Mouse (Mus musculus) midbrain, postnatal 0 days (tissue): ENCODE measurements at regions not wholly inside any gene's neighbourhood (a gene's known extent, or its start where the extent isn't known, plus 50 kb on each side); places are given as distances from the start of the nearest gene placed in this dataset.

Experiments
- ATAC-seq: fragments of 200-750 bp; cut with Nextera tagmentation; 2 replicates; pipeline ENCODE4 v1.8.0; 2017; ENCODE audit warnings: moderate number of reproducible peaks, mild to moderate bottlenecking, moderate TSS enrichment, moderate library complexity; ENCODE audit not compliant: low FRiP score
- DNase-seq: peaks from one replicate; pipeline ENCODE4 v3.0.0-alpha.2; 2015; ENCODE audit warnings: low spot score
- H3K27ac ChIP-seq: fragments of 300-500 bp; sonication (generic); 2 replicates; pipeline ENCODE4 v1.5.1; 2014; ENCODE audit warnings: low read depth, mild to moderate bottlenecking, low read length, mixed read lengths
- H3K27me3 ChIP-seq: fragments of 300-500 bp; sonication (generic); 2 replicates; pipeline ENCODE4 v1.6.1; 2014; ENCODE audit warnings: low read length, control low read depth, mixed read lengths; ENCODE audit not compliant: insufficient read depth
- H3K36me3 ChIP-seq: fragments of 300-500 bp; sonication (generic); 2 replicates; pipeline ENCODE4 v1.6.1; 2014; ENCODE audit warnings: low read length, control low read depth, mixed read lengths; ENCODE audit not compliant: insufficient read depth
- H3K4me1 ChIP-seq: fragments of 300-500 bp; sonication (generic); 2 replicates; pipeline ENCODE4 v1.6.1; 2014; ENCODE audit warnings: mild to moderate bottlenecking, control low read depth, antibody characterized with exemption, low read length, mixed read lengths; ENCODE audit not compliant: insufficient read depth
- H3K4me2 ChIP-seq: fragments of 300-500 bp; sonication (generic); 2 replicates; pipeline ENCODE4 v1.6.1; 2014; ENCODE audit warnings: low read depth, mild to moderate bottlenecking, low read length, mixed read lengths; ENCODE audit not compliant: poor library complexity, severe bottlenecking
- H3K4me3 ChIP-seq: fragments of 300-500 bp; sonication (generic); 2 replicates; pipeline ENCODE4 v1.5.1; 2014; ENCODE audit warnings: low read depth, mild to moderate bottlenecking, low read length, moderate library complexity
- H3K9ac ChIP-seq: fragments of 300-500 bp; sonication (generic); replicated peaks from 2 replicates; pipeline ENCODE4 v1.6.1; 2014; ENCODE audit warnings: mild to moderate bottlenecking, low read length, moderate library complexity, mixed read lengths; ENCODE audit not compliant: poor library complexity, severe bottlenecking
- H3K9me3 ChIP-seq: fragments of 300-500 bp; sonication (generic); 2 replicates; pipeline ENCODE4 v1.6.1; 2016; ENCODE audit warnings: low read length, control low read depth
- CTCF ChIP-seq: IDR thresholded peaks from 2 replicates; pipeline ENCODE4 v1.5.1; 2016; ENCODE audit warnings: antibody characterized with exemption, mild to moderate bottlenecking
- WGBS: fragments of 180-500 bp; shearing (Covaris S2); extraction: QIAGEN DNeasy Blood & Tissue Kit; methylation state at CpG from one replicate; pipeline ENCODE4 v1.1.7; 2014; 5-methylcytosine and 5-hydroxymethylcytosine counted together

- WGBS, result 85% methylated on average over 5 of the region's 5 CpGs
- Histone ChIP-seq H3K9ac (no peak overlapping the region), H3K4me1 (no peaks in the 10 kb centered on the region), H3K9me3 (no peaks in the 10 kb centered on the region), H3K4me2 (no peak overlapping the region), H3K36me3 (no peaks in the 10 kb centered on the region), H3K27ac (no peak overlapping the region), H3K4me3 (no peak overlapping the region), H3K27me3 (no peaks in the 10 kb centered on the region)
- no peak for TF ChIP-seq CTCF
- ATAC-seq, result no peak
- DNase-seq, result no peak
Observed at GRCm38 (mm10) chr12:16285061-16285460, 325.7 kb downstream of the Lpin1 start.

GRCm38 (mm10) chr12:16279146-16279545 is 331.6 kb downstream of the Lpin1 start:
- H3K4me1 ChIP-seq, result peaks cover 4% of the 10 kb centered on the region; the same call in 1 of the 2 replicates
- H3K9me3 ChIP-seq, result no peaks in the 10 kb centered on the region
- WGBS, result 77% methylated on average over 2 of the region's 2 CpGs
- H3K27me3 ChIP-seq, result no peaks in the 10 kb centered on the region
- no peak overlapping the region for H3K4me2 ChIP-seq
- no peak overlapping the region for H3K4me3 ChIP-seq
- no peaks in the 10 kb centered on the region for H3K36me3 ChIP-seq
- H3K27ac ChIP-seq, result no peak overlapping the region
- ATAC-seq (no peak), DNase-seq (no peak)
- H3K9ac ChIP-seq, result no peak overlapping the region
- no peak for TF ChIP-seq CTCF

- Histone ChIP-seq H3K9me3 (no peaks in the 10 kb centered on the region), H3K4me2 (no peak overlapping the region), H3K36me3 (no peaks in the 10 kb centered on the region), H3K4me3 (no peak overlapping the region), H3K4me1 (peaks cover 4% of the 10 kb centered on the region; the same call in 1 of the 2 replicates), H3K9ac (no peak overlapping the region), H3K27ac (no peak overlapping the region), H3K27me3 (no peaks in the 10 kb centered on the region)
- no peak for ATAC-seq
- no peak for TF ChIP-seq CTCF
- DNase-seq, result peak; percentile 51
- WGBS, result 37% methylated on average over 4 of the region's 4 CpGs
Observed at GRCm38 (mm10) chr12:16277567-16278332, 333.0 kb downstream of the Lpin1 start.

- no peaks in the 10 kb centered on the region for H3K27me3 ChIP-seq
- H3K36me3 ChIP-seq, result no peaks in the 10 kb centered on the region
- WGBS, result 39% methylated on average over 2 of the region's 2 CpGs
- H3K4me1 ChIP-seq, result peaks cover 4% of the 10 kb centered on the region; the same call in 1 of the 2 replicates
- no peak overlapping the region for H3K4me2 ChIP-seq
- H3K4me3 ChIP-seq, result no peak overlapping the region
- H3K27ac ChIP-seq, result no peak overlapping the region
- peak; percentile 25 for DNase-seq
- TF ChIP-seq CTCF, result no peak
- H3K9ac ChIP-seq, result no peak overlapping the region
- ATAC-seq, result peak; percentile 73; the same call in 1 of the 2 replicates
- H3K9me3 ChIP-seq, result no peaks in the 10 kb centered on the region
Observed at GRCm38 (mm10) chr12:16277144-16277543, 333.6 kb downstream of the Lpin1 start.

- Histone ChIP-seq H3K4me2 (no peak overlapping the region), H3K9ac (no peak overlapping the region), H3K27ac (no peak overlapping the region), H3K4me3 (no peak overlapping the region), H3K4me1 (peaks cover 4% of the 10 kb centered on the region; the same call in 1 of the 2 replicates), H3K27me3 (no peaks in the 10 kb centered on the region), H3K9me3 (no peaks in the 10 kb centered on the region), H3K36me3 (no peaks in the 10 kb centered on the region)
- WGBS, result 88% methylated on average over 4 of the region's 4 CpGs
- no peak for DNase-seq
- no peak for ATAC-seq
- no peak for TF ChIP-seq CTCF
Observed at GRCm38 (mm10) chr12:16276301-16276700, 334.5 kb downstream of the Lpin1 start.

GRCm38 (mm10) chr12:16272441-16272840 is 338.3 kb downstream of the Lpin1 start:
- H3K36me3 ChIP-seq, result no peaks in the 10 kb centered on the region
- H3K9me3 ChIP-seq, result no peaks in the 10 kb centered on the region
- TF ChIP-seq CTCF, result no peak
- no peak overlapping the region for H3K27ac ChIP-seq
- no peak for ATAC-seq
- no peaks in the 10 kb centered on the region for H3K27me3 ChIP-seq
- no peak overlapping the region for H3K4me2 ChIP-seq
- no peak for DNase-seq
- no peak overlapping the region for H3K4me3 ChIP-seq
- H3K4me1 ChIP-seq, result peaks cover 4% of the 10 kb centered on the region; the same call in 1 of the 2 replicates
- no peak overlapping the region for H3K9ac ChIP-seq
